Mouse (Mus musculus) brain, embryonic 18.5 days (tissue): ENCODE measurements around the gene Dars2.

Experiments used
- DNase-seq: peaks from one replicate; pipeline ENCODE4 v3.0.0-alpha.2; 2012; ENCODE audit warnings: low read depth, low spot score

Gene Dars2

GRCm38 (mm10) chr1:161070352-161071271 lies at the start of gene Dars2, which contains the start of gene Cenpl:
TSS of gene Dars2 (minus strand) at chr1:161070658.
TSS of gene Cenpl (plus strand) at chr1:161070713.
- peak; percentile 98 for DNase-seq

- no peak for DNase-seq
Observed at GRCm38 (mm10) chr1:161114591-161114990, 44.1 kb upstream of the Dars2 start.

- no peak for DNase-seq
Observed at GRCm38 (mm10) chr1:161109216-161109615, 38.8 kb upstream of the Dars2 start.

GRCm38 (mm10) chr1:161103842-161104241 lies 33.4 kb upstream of the Dars2 start:
- DNase-seq: no peak

- DNase-seq: no peak
Observed at GRCm38 (mm10) chr1:161099721-161100405, 29.4 kb upstream of the Dars2 start.

- DNase-seq: no peak
Observed at GRCm38 (mm10) chr1:161077243-161077642, 6.8 kb upstream of the Dars2 start.

GRCm38 (mm10) chr1:161076238-161076637 lies 5.8 kb upstream of the Dars2 start:
- no peak for DNase-seq

- DNase-seq: no peak
Observed at GRCm38 (mm10) chr1:161071272-161071620, 788 bp upstream of the Dars2 start.

- no peak for DNase-seq
Observed at GRCm38 (mm10) chr1:161063351-161063750, 7.1 kb downstream of the Dars2 start.

GRCm38 (mm10) chr1:161057164-161057563 lies 13.3 kb downstream of the Dars2 start:
- DNase-seq: no peak

GRCm38 (mm10) chr1:161046972-161047371 lies 23.5 kb downstream of the Dars2 start:
- DNase-seq: no peak

- DNase-seq: no peak
Observed at GRCm38 (mm10) chr1:161041261-161042020, 29.0 kb downstream of the Dars2 start.

- DNase-seq: no peak
Observed at GRCm38 (mm10) chr1:161040855-161041254, 29.6 kb downstream of the Dars2 start.

GRCm38 (mm10) chr1:161040426-161040770 lies 30.1 kb downstream of the Dars2 start:
- no peak for DNase-seq

GRCm38 (mm10) chr1:161039741-161040425 lies 30.6 kb downstream of the Dars2 start:
- DNase-seq: no peak

- DNase-seq: no peak
Observed at GRCm38 (mm10) chr1:161038968-161039721, 31.3 kb downstream of the Dars2 start.

- no peak for DNase-seq
Observed at GRCm38 (mm10) chr1:161038004-161038403, 32.5 kb downstream of the Dars2 start.

- DNase-seq: no peak
Observed at GRCm38 (mm10) chr1:161037599-161037998, 32.9 kb downstream of the Dars2 start.

GRCm38 (mm10) chr1:161037026-161037425 lies 33.4 kb downstream of the Dars2 start:
- no peak for DNase-seq

GRCm38 (mm10) chr1:161036411-161036841 lies 34.0 kb downstream of the Dars2 start:
- no peak for DNase-seq
